Mouse (Mus musculus) G1E (cell line): ENCODE results near the gene Tbrg1. TPM values are rescaled to one million over a fixed set of nuclear protein-coding genes. Genes with fewer than 3 reads are reported as not detected.

Experiments used
- ATAC-seq: 2 replicates; pipeline ENCODE4 v1.8.0; 2016; ENCODE audit warnings: mild to moderate bottlenecking; ENCODE audit not compliant: insufficient number of reproducible peaks, poor library complexity, low FRiP score, severe bottlenecking; ENCODE audit errors: extremely low read depth
- DNase-seq: peaks from one replicate; pipeline ENCODE4 v3.0.0; 2012; ENCODE audit warnings: low spot score
- H3K27me3 ChIP-seq: 2 replicates; pipeline ENCODE4 v1.6.1; 2012; ENCODE audit warnings: mild to moderate bottlenecking, low read length, inconsistent platforms; ENCODE audit not compliant: insufficient read depth
- H3K36me3 ChIP-seq: replicated peaks from 2 replicates; pipeline ENCODE3; 2012; ENCODE audit warnings: mild to moderate bottlenecking, inconsistent platforms
- H3K4me1 ChIP-seq: 2 replicates; pipeline ENCODE4 v1.6.1; 2012; ENCODE audit warnings: low read depth, low read length, inconsistent platforms, mixed read lengths; ENCODE audit not compliant: insufficient read depth
- H3K4me3 ChIP-seq: 2 replicates; pipeline ENCODE4 v1.5.1; 2012; ENCODE audit warnings: low read depth, mild to moderate bottlenecking, inconsistent platforms, low read length, moderate library complexity, mixed read lengths
- H3K9me3 ChIP-seq: replicated peaks from 2 replicates; pipeline ENCODE4 v1.6.1; 2012; ENCODE audit warnings: inconsistent platforms
- CTCF ChIP-seq: IDR thresholded peaks from 2 replicates; pipeline ENCODE4 v1.5.1; 2012; ENCODE audit warnings: low read depth, low read length, inconsistent platforms, mixed read lengths
- GATA1 ChIP-seq: IDR thresholded peaks from 2 replicates; pipeline ENCODE4 v1.6.1; 2012; ENCODE audit warnings: borderline replicate concordance, low read length, inconsistent platforms, mixed read lengths
- GATA2 ChIP-seq: IDR thresholded peaks from 2 replicates; pipeline ENCODE4 v1.6.1; 2012; ENCODE audit warnings: low read depth, low read length, inconsistent platforms, borderline replicate concordance
- POLR2AphosphoS5 ChIP-seq: IDR thresholded peaks from 2 replicates; pipeline ENCODE4 v1.6.1; 2012; ENCODE audit warnings: low read depth, low read length, inconsistent platforms; ENCODE audit not compliant: insufficient replicate concordance
- TAL1 ChIP-seq: conservative IDR thresholded peaks from 2 replicates; pipeline ENCODE4 v1.6.1; 2012; ENCODE audit warnings: low read depth, low read length, inconsistent platforms, mixed read lengths
- polyA plus RNA-seq: library from polyadenylated mRNA; stranded (reverse); fragments of >175 nt; gene quantifications from 2 replicates; pipeline ENCODE4 v1.2.3, GENCODE M21; 2012
- total RNA-seq, 2 experiments: library from RNA; stranded (forward) in 1 of 2; stranded (reverse) in 1 of 2; fragments of 200-1000 nt in 1 of 2; fragments of >200 nt in 1 of 2; fragmentation: Nextera tagmentation in 1 of 2; gene quantifications; 2 replicates each; pipeline ENCODE4 v1.2.3; 2014 to 2017

The Tbrg1 gene
- 110 and 123 TPM in 2 replicates for total RNA-seq (2014; fragmentation: Nextera tagmentation)
- total RNA-seq (2017), result 122 and 157 TPM in 2 replicates
- 71.7 and 82.7 TPM in 2 replicates for polyA plus RNA-seq

DNA sequence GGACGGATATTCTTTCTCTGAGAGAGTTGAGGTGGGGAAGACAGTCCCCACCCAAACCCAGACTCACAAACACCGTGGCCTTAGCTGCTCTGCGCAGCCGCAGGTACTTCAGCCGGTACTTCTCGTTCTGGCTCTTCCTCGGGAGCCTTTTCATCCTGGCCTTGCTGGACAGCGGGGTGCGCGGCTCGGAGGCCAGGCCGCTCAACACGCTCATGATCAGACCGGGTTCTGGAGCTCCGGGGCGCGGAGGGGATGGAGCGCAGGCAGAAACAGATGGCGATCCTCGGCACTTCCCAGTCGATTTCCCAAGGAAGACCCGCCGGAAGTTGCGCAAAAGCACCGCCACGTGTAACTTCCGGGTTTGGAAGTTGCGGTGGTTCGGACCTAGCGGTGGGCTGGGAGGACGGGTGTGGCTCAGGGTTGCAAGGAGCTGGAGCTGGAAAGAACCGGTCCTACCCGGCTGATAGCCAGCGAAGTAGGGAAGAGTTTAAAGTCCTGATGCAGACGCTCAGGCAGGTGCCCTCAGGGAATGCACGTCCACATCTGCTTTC, at the start of gene Tbrg1:
Gene Tbrg1, minus strand, starts transcription at position 382 of the 551 bp plus-strand sequence.
- TF ChIP-seq TAL1 (no peak), CTCF (no peak), GATA2 (no peak), GATA1 (no peak), POLR2AphosphoS5 (no peak)
- Histone ChIP-seq H3K4me3 (peak within 1 kb of the TSS; percentile 87), H3K9me3 (no peaks in the 10 kb centered on the region), H3K4me1 (peaks cover 4% of the 10 kb centered on the region), H3K27me3 (no peaks in the 10 kb centered on the region; the same call in 1 of the 2 replicates), H3K36me3 (peaks cover 34% of the 10 kb centered on the region)
- DNase-seq (peak; percentile 77), ATAC-seq (peak; percentile 86)

DNA sequence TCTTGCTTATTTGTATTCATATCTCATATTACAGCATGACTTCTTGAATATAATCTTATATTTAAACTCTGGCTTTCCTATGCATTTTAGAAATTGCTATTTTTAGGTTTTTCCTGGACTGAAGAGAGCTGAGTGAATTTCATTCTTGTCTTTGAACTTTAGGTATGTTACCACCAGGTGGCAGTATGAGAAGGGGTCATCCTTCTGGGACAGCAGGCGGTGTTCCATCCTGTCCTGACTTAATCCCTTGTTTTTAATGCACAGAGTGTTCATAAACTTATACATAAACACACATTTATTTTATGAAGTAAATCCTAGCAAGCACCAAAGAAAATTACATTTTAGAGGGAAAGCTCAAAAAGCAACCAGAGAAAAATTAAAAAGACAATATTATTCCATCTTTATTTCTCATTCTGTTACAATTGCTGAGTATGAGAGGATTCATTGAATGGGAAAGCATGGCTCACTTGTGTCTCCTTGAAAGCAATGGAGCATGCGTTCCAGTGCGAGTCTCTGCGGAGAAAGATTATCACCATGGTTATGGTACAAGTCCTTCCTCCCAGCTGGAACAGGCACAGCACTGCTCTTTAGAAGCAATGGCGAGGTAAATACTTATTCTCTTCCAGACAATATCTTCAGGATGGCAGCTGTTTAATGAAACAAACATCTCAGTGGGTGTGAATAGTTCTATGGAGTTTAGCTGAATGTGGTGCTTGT, 33.0 kb upstream of the Tbrg1 start:
- no peaks in the 10 kb centered on the region for H3K9me3 ChIP-seq
- H3K4me1 ChIP-seq, result no peaks in the 10 kb centered on the region
- no peaks in the 10 kb centered on the region for H3K36me3 ChIP-seq
- no peak overlapping the region for H3K4me3 ChIP-seq
- no peak for TF ChIP-seq GATA1
- TF ChIP-seq CTCF, result no peak
- TF ChIP-seq POLR2AphosphoS5, result no peak
- TF ChIP-seq TAL1, result no peak
- no peak for TF ChIP-seq GATA2
- peak; percentile 8 for DNase-seq
- no peak for ATAC-seq
- H3K27me3 ChIP-seq, result 0 out of 2 replicates have a peak, but pooled peaks cover 2% of the 10 kb centered on the region

DNA sequence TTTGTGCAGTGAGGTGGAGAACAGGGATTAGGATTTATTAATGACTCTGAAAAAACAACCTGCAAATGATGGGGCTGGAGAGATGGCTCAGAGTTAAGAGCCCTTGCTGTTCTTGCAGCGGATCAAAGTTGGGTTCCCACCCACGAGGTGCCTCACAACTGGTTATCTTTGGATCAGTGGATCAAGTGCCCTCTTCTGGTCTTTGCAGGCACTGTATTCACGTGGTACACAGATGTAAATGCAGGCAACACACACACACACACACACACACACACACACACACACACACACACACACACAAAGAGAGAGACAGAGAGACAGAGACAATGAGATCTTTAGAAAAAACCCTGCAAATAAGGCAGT, 30.8 kb upstream of the Tbrg1 start:
- 0 out of 2 replicates have a peak, but pooled peaks cover 2% of the 10 kb centered on the region for H3K27me3 ChIP-seq
- no peaks in the 10 kb centered on the region for H3K4me1 ChIP-seq
- H3K36me3 ChIP-seq, result no peaks in the 10 kb centered on the region
- ATAC-seq, result no peak
- TF ChIP-seq POLR2AphosphoS5, result no peak
- TF ChIP-seq CTCF, result no peak
- TF ChIP-seq GATA1, result no peak
- no peak for TF ChIP-seq GATA2
- TF ChIP-seq TAL1, result no peak
- H3K4me3 ChIP-seq, result no peak overlapping the region
- DNase-seq, result no peak
- H3K9me3 ChIP-seq, result no peaks in the 10 kb centered on the region

DNA sequence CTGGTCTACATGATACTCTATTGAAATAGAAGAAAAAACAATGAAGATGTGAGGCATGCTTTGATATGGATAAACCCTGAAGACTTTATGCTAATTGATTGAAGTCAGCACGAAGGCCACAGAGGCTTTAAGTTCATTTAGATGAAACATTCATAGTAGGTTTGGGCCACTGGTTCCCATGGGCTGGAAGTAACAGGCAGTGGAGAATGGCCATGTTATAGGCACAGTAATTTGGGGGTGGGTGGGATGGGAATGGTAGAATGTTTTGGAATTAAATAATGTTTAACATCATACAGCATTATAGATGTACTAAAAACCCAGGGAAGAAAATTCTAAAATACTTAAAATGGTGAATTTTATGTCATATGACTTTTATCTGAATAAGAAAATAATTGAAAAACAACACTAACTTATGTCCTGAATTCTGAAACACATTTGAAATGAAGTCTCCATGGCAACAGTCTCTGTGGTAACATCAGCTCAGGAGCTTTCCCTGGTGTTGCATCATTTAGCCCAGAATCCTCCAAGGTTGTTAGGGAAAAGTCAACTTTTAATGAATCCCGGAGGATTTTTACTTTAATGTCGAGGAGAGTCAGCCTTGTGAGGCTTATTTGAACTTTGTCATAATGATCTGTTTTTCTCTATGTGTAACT, 30.3 kb upstream of the Tbrg1 start:
- no peaks in the 10 kb centered on the region for H3K36me3 ChIP-seq
- H3K4me3 ChIP-seq, result no peak overlapping the region
- H3K9me3 ChIP-seq, result no peaks in the 10 kb centered on the region
- H3K27me3 ChIP-seq, result 0 out of 2 replicates have a peak, but pooled peaks cover 2% of the 10 kb centered on the region
- TF ChIP-seq TAL1 (no peak), POLR2AphosphoS5 (no peak)
- H3K4me1 ChIP-seq, result no peaks in the 10 kb centered on the region
- ATAC-seq (no peak), DNase-seq (no peak)

DNA sequence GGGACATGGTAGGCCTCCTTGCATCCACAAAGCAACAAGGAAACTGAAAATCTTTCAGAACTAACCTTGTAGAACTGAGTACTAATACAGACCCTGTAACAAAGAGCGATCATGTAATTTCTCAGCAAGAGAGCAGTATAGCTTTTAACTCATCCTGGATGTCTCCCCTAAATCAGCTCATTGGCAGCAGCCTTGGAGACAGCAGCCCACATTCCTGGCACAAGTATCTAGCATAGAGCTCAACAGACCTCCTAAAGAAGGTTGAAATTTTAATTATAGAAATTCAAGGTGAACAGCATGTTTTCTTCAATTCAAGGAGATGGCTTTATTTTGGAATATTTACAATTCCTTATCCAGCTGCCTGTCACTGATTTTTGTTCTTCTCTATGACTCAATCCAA, 24.0 kb upstream of the Tbrg1 start:
- ATAC-seq (no peak), DNase-seq (no peak)
- TF ChIP-seq GATA2, result no peak
- no peak for TF ChIP-seq GATA1
- TF ChIP-seq CTCF, result no peak
- TF ChIP-seq POLR2AphosphoS5, result no peak
- no peak for TF ChIP-seq TAL1
- Histone ChIP-seq H3K27me3 (no peaks in the 10 kb centered on the region), H3K4me3 (no peak overlapping the region), H3K9me3 (no peaks in the 10 kb centered on the region), H3K4me1 (no peaks in the 10 kb centered on the region), H3K36me3 (no peaks in the 10 kb centered on the region)

DNA sequence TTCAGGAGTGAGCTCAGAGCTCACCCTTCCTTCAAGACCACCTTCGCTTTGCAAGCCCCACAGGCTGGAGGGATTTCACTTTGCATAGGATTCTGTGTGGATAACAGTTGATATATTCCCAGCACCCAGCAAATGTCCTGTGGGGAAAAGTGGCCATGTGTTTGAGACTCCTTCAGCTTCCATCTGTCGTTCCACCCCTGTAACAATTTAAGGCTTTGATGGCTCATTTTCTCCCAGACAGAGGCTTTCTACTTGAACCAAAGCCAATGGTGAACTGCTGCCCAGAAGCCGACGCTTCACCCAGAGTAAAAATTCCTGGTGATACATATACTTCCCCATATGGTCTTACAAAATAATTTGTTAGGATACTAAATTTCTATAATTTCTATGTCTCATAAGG, 18.2 kb upstream of the Tbrg1 start:
- TF ChIP-seq POLR2AphosphoS5 (no peak), GATA2 (no peak), TAL1 (no peak), CTCF (no peak), GATA1 (no peak)

DNA sequence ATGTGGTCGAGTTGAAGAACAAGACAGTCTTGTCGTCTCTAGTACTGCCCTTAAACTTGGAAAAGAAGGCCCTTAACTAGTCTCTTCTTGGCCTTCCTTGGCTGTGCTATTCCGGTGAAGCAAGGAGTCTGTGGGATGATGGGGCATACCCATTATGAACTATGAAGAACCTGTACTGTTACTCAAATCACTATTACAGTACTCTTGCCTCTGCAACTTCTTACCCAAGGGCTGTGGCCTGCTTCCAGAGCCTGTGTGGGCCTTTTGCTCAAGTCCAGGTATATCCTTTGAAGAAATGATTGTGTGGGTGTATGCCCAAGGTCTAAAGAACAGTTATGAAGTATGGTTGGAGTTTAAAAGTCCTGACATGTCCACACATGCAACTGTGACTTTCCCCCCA, 13.1 kb upstream of the Tbrg1 start:
- no peaks in the 10 kb centered on the region for H3K36me3 ChIP-seq
- no peak overlapping the region for H3K4me3 ChIP-seq
- no peak for ATAC-seq
- H3K4me1 ChIP-seq, result no peaks in the 10 kb centered on the region
- H3K27me3 ChIP-seq, result peaks cover 27% of the 10 kb centered on the region
- DNase-seq, result no peak
- TF ChIP-seq CTCF (no peak), GATA2 (no peak), POLR2AphosphoS5 (no peak), TAL1 (no peak), GATA1 (no peak)
- H3K9me3 ChIP-seq, result no peaks in the 10 kb centered on the region

More for the DNA sequence above, 18.2 kb upstream of the Tbrg1 start:
- Histone ChIP-seq H3K27me3 (no peaks in the 10 kb centered on the region; the same call in 1 of the 2 replicates), H3K36me3 (no peaks in the 10 kb centered on the region), H3K4me3 (no peak overlapping the region), H3K4me1 (no peaks in the 10 kb centered on the region), H3K9me3 (no peaks in the 10 kb centered on the region)
- ATAC-seq (no peak), DNase-seq (no peak)
